Mouse (Mus musculus): ENCODE results near the gene Cobll1.

The Cobll1 gene

DNA sequence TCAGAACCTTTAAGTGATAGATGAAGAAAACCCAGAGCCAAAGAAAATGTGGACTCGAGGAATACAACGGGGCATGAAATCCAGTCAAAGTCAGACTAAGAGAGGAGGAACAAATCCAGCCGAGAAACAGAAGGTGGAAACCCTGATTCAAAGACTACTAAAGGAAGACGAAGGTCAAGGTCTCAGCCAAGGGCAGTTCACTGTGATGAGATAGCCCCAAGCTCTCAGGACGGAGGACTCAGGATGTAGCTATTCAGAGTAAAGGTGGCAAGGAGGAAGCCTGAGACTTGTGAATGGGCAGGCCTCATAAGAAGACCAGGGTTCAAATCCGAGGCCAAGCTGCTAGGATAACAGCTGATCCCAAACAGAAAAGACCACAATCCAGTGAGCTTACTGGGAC is 90.3 kb downstream of the Cobll1 start:
- DNase-seq (ENCODE audit: low read depth, low spot score): no peak

GRCm38 (mm10) chr2:65147431-65147830 is 91.8 kb downstream of the Cobll1 start:
- DNase-seq (ENCODE audit: low read depth, low spot score): no peak

- peak; percentile 54 for DNase-seq (ENCODE audit: low read depth, low spot score)
Observed at GRCm38 (mm10) chr2:65145421-65146117, 93.6 kb downstream of the Cobll1 start.

DNA sequence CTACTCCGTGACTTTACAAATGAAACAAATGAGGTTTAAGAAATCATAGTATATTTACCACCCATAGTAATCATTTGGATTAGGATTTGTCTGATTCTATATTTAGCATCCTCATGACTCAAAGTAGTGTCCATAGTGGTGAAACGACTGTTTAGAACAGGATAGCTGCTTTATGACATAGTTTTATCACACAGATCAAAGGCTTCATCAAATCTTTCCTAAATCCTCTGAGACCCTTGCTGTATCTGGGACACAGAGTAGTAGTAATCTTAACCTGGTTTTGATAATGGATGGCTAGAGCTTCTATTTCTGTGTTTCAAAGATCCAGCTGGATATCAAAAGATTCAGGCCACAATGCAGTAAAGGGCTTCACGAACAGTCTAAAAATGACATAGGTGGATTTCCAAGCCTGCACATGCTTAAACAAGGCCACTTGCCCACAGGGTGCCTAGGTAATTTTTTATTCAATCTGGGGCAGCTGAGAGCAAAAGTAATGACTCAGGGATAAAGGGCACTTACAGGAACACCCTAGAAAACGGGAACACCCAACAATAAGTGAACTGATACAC is 98.0 kb downstream of the Cobll1 start:
- peak; percentile 10 for DNase-seq (ENCODE audit: low read depth, low spot score)

GRCm38 (mm10) chr2:65140330-65140922 is 98.8 kb downstream of the Cobll1 start:
- DNase-seq (ENCODE audit: low read depth, low spot score): peak; percentile 66

- DNase-seq (ENCODE audit: low read depth, low spot score): no peak
Observed at GRCm38 (mm10) chr2:65139606-65140329, 99.4 kb downstream of the Cobll1 start.

GRCm38 (mm10) chr2:65138992-65139391 is 100.2 kb downstream of the Cobll1 start:
- DNase-seq (ENCODE audit: low read depth, low spot score): no peak

DNA sequence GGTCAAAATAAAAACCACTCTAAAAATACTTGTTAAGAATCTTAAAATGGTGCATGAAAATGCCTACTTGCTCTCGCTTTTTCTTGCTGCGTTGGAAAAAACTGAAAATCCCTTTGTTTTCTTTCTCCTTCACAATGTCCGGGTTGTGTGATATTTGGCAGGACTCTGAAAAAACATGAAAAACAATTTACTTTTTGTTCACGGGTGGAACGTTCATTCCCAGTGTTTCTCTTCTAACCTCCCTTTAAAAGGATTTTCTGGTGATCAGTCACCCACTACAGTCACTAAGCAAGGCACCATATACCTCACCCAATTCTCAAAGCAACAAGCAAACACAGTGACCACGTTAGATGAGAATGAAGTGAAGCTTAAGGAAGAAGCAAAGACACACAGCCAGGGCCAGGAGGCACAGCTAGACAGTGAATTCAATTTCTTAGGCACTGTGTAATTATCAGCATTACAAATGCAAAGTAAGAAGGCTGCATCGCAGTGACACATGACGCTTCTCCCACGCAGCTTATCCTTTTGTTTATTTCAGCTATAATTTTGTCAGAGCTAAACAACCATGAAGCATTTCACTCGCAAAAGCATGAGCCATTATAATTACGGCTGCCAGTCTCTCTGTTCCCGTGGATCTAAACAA is 112.9 kb downstream of the Cobll1 start:
- peak; percentile 72 for DNase-seq (ENCODE audit: low read depth, low spot score)

DNA sequence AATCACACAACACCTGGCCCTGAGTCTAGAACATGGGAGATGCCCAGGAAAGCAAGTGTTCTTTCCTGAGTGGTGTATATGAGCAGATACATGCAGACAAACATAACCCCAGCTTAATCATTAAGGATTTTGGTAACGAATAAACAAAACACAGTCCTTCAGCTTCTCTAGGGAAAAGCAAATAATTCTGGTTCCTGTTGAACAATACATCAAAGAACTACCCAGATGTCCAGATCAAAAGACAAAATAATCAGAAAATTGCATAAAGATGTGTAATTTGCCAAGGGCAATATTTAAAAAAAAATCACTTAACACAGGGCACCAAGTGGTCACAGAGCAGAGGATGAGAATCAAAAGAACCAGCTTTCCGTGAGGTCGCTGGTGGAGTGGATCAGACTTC is 115.5 kb downstream of the Cobll1 start:
- DNase-seq (ENCODE audit: low read depth, low spot score): no peak

- DNase-seq (ENCODE audit: low read depth, low spot score): peak; percentile 77
Observed at GRCm38 (mm10) chr2:65121435-65121834, 117.8 kb downstream of the Cobll1 start.

GRCm38 (mm10) chr2:65121012-65121411 is 118.2 kb downstream of the Cobll1 start:
- DNase-seq (ENCODE audit: low read depth, low spot score): no peak

DNA sequence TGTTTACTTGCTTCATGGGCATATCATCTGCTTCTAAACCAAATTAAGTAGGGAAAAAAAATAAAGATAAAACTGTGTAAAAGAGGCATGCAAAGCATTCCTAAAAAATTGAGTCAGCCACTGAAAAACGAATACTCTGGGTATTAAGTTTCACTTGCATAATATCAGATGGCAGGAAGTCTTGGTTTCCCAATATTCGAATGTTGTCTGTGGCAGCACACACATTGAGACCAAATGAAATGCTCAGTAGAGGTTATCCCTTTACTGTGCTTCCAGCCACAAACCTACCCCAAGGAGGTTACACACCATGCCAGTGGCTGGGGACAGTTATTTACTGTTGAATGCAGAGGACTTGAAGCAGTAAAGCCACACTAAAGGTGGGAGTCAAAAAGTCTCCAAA is 119.1 kb downstream of the Cobll1 start:
- DNase-seq (ENCODE audit: low read depth, low spot score): no peak

GRCm38 (mm10) chr2:65119667-65120066 is 119.5 kb downstream of the Cobll1 start:
- peak; percentile 25 for DNase-seq (ENCODE audit: low read depth, low spot score)

- DNase-seq (ENCODE audit: low read depth, low spot score): no peak
Observed at GRCm38 (mm10) chr2:65119076-65119475, 120.1 kb downstream of the Cobll1 start.

- DNase-seq (ENCODE audit: low read depth, low spot score): no peak
Observed at GRCm38 (mm10) chr2:65117859-65118258, 121.3 kb downstream of the Cobll1 start.

DNA sequence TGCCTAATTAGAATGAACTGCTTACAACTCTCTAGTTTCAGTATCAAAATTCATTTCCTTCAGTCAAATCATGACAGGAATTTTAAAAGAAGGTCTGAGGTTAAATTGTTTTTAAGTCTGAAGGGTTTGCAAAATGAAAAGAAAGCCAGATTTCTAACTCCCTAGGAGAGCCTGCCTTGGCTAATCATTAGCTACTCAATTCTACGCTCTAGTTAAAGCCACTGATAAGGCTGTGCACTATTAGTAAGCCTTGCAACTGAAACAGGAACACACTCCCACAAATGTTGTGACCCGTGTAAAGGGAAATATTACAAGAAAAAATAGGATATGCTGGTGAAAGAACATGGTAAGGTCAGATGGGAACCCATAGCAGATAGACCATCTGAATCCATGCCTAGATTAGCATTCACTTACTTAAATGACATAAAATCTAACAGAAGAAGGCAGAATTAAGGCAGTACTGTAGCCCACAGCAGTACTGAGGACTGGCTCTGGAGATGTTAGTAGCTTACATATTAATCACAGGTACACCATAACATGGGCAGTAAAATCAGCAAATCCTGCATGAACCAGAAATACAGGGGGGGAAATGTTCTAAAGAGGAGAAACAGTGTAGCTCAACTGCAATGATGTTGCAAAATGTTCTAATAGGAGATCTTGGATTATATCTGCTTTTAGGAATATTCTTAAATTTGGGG is 122.6 kb downstream of the Cobll1 start:
- DNase-seq (ENCODE audit: low read depth, low spot score): no peak

GRCm38 (mm10) chr2:65113191-65113590 is 126.0 kb downstream of the Cobll1 start:
- DNase-seq (ENCODE audit: low read depth, low spot score): no peak

GRCm38 (mm10) chr2:65104569-65104968 is 134.6 kb downstream of the Cobll1 start:
- DNase-seq (ENCODE audit: low read depth, low spot score): no peak

GRCm38 (mm10) chr2:65103801-65104200 is 135.4 kb downstream of the Cobll1 start:
- no peak for DNase-seq (ENCODE audit: low read depth, low spot score)

DNA sequence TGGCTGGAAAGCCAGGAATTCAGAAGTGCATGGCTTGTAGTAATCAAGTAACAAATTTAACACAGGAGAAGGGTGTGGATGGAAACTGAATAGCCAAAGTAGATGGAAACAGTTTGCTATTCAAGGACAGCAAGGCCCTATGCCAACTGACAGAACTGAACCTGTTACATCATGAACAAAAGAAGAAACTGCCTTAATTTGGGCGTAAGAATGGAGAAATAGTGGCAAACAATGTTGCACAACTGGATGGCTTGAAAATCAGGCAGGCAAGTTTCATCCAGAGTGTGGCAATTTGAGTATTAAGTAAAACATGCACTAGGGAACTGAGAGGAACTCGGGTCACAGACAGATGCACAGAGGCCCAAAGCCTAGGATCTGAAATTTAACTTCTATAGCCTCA is 137.8 kb downstream of the Cobll1 start:
- no peak for DNase-seq (ENCODE audit: low read depth, low spot score)

GRCm38 (mm10) chr2:65100001-65100400 is 139.2 kb downstream of the Cobll1 start:
- peak; percentile 81 for DNase-seq (ENCODE audit: low read depth, low spot score)

All from brain, adult 2 months (tissue).